Mouse (Mus musculus) megakaryocyte, embryonic 14.5 days (primary cell): Measurements from ENCODE around the gene Afg3l1.

Experiments used
- FLI1 ChIP-seq: IDR thresholded peaks from 2 replicates; pipeline ENCODE4 v1.6.1; 2012; ENCODE audit warnings: low read length, inconsistent platforms, mixed read lengths
- GATA1 ChIP-seq: IDR thresholded peaks from 3 replicates; pipeline ENCODE4 v1.6.1; 2012; ENCODE audit warnings: mixed read lengths, low read length, inconsistent platforms, borderline replicate concordance

DNA sequence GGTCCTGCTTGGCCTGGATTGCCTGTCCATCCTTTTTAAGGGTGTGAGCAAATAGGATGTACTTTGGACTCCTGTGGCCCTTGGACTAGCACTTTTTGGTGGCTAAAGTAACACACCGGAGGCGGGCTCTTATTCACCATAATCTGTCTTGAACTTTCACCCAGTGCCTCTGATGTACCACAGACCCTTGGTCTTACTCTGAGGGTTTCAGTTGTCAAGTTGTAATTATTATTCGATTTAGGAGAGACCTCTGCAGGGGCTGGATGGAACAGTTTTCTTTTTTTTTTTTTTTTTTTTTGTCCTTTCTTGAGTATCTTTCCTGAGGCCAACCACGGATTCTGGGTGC is 34.2 kb upstream of the Afg3l1 start:
- TF ChIP-seq GATA1 = no peak
- no peak for TF ChIP-seq FLI1
